Mouse (Mus musculus) Patski (cell line): Measurements from ENCODE around the gene Slc37a3. TPM values are rescaled to one million over a fixed set of nuclear protein-coding genes. Genes with fewer than 3 reads are reported as not detected.

Experiments used
- ATAC-seq: fragments of 100-300 bp; one replicate; pipeline ENCODE4 v1.8.0; 2021
- CTCF ChIA-PET: fragments of 350-600 bp; sonication (Branson Sonifier 250); formaldehyde crosslinking; loops from one replicate; lab custom pipeline; 2022; ENCODE audit warnings: inconsistent platforms; lab: Charles Lee
- POLR2A ChIA-PET: fragments of 350-600 bp; sonication (Branson Sonifier 250); formaldehyde crosslinking; loops from one replicate; lab custom pipeline; 2022; ENCODE audit warnings: antibody characterized with exemption, inconsistent platforms; lab: Charles Lee
- DNase-seq: peaks from one replicate; pipeline ENCODE4 v3.0.0-alpha.2; 2011; ENCODE audit warnings: low read depth, low spot score
- H3K27me3 ChIP-seq: fragments of 371-371 bp; one replicate; pipeline ENCODE4 v1.5.1; 2021
- CTCF ChIP-seq: fragments of 100-300 bp; IDR thresholded peaks from one replicate; pipeline ENCODE4 v1.5.1; 2021
- in situ Hi-C: fragments of 300-500 bp; cut with MboI; formaldehyde crosslinking; loops from 3 replicates; pipeline ENCODE4 v1.11.1; 2018; ENCODE audit warnings: low pct_unique_long_range_greater_than_20kb, mixed read lengths
- polyA plus RNA-seq: library from polyadenylated mRNA; unstranded; gene quantifications from one replicate; pipeline ENCODE4 v1.2.3, GENCODE M21; 2021

Slc37a3 gene
- polyA plus RNA-seq, 1 experiment from 2014 or later = 71.7 TPM

DNA sequence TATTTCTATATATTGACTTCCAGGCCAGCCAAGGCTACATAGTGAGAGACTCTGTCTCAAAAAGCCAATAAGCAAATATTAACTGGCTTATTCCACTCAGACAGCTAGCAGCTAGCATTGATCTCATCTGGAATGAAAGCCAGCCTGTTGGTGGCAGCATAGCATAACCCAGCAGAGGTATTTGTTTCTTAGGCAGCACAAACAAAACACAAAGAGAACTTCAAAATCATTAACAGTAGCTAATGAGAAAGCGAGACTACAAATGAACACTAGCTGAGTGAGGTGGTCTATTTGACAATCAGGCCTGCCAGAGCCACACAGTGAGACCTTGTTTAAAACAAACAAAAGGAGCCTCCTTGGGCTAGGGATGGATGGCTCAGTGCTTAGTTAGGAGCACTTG, 36.6 kb upstream of the Slc37a3 start:
- ATAC-seq (no peak), DNase-seq (no peak)
- in situ Hi-C loops = no loop called here
- no peaks in the 10 kb centered on the region for H3K27me3 ChIP-seq
- ChIA-PET CTCF (interaction anchor here (0.7 to 3.6 kb wide), 8 partner anchors 10 to 151 kb away, joined by 3 to 19 read pairs (median 4); no protein-coding TSS in a partner anchor), POLR2A (no interaction called here)
- TF ChIP-seq CTCF = peak; percentile 50

DNA sequence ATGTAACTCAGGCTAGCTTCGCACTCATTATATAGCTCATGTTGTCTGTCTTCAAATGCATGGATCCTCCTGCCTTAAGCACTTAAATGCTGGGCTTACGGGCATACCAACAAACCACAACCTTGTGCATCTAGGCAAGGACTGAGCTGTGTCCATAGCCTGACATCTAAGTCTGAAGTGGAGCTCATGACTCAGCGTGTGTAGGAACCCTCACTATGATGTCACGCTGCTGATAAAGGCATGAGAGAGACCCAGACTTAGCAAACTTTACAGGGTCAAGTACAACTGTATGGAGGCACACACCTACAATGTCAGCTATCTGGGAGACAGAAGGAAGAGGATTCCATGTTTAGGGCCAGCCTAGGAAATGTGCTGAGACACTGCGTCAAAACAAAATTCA, 29.0 kb upstream of the Slc37a3 start:
- in situ Hi-C loops = no loop called here
- CTCF ChIA-PET = no interaction called here
- no peak for TF ChIP-seq CTCF
- H3K27me3 ChIP-seq = no peaks in the 10 kb centered on the region
- no peak for DNase-seq
- POLR2A ChIA-PET = no interaction called here
- no peak for ATAC-seq

DNA sequence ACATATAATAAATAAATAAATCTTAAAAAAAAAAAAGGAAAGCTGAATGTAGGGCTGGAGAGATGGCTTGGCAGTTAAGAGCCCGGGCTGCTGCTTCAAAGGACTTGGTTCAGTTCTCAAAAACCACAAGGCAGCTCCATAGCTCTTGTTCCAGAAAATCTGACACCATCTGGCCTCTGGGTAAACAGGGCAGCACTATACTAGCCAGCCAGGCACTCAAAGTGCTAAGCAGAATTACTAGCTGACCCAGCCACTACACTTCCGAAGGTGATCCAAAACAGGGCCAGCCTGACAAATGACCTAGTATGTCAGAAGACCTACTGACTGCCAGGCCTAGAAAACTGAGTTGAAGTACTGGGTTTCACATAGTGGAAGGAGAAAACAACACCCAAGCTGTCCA, 25.7 kb upstream of the Slc37a3 start:
- H3K27me3 ChIP-seq = no peaks in the 10 kb centered on the region
- ChIA-PET CTCF (interaction anchor here (1.5 to 4.4 kb wide), 2 partner anchors 12 to 59 kb away, joined by 3 to 19 read pairs; no protein-coding TSS in a partner anchor), POLR2A (no interaction called here)
- TF ChIP-seq CTCF = no peak
- DNase-seq (no peak), ATAC-seq (no peak)
- in situ Hi-C loops = no loop called here

DNA sequence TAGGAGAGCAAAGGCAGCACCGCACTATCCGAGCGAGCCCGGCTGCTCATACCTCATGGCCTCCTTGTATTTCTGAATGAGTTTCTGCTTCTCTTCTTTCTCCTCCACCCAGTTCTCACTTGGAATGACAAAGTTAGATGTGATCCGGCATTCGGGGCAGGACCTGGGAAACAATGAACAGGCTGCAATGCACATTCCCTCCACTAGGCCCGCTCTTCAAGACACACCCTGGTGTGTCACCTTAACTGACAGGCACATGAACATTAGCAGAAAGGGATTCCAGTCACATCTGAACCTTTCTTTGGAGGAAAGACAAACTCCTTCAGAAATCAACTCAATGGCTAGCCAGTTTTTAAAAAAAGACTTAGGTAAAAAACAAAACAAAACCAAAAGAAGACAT, 22.9 kb upstream of the Slc37a3 start:
- no peak for DNase-seq
- ChIA-PET CTCF (no interaction called here), POLR2A (no interaction called here)
- H3K27me3 ChIP-seq = no peaks in the 10 kb centered on the region
- peak; percentile 85 for TF ChIP-seq CTCF
- in situ Hi-C loops = no loop called here
- ATAC-seq = no peak

DNA sequence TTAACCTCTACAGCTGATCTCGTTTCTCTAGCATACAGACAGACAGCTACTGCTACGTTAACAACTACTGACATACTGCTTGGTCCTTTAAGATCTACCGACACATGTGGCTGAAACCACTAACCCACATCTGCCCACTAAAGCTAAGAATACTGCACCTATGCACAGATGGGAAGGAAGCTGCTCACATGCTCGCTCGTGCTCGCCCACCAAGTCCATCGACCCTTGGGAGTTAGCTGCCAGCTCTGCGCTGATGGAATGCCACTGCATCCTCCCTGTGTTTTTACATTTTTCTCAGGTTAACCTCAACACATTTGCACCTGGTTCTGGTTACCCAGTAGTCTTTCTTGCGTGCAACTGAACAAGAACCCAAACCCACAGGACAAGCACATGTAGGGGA, 20.9 kb upstream of the Slc37a3 start:
- ChIA-PET CTCF (interaction anchor here (1.8 kb wide), 1 partner anchor 16 kb away, joined by 4 read pairs; no protein-coding TSS in a partner anchor), POLR2A (no interaction called here)
- no peaks in the 10 kb centered on the region for H3K27me3 ChIP-seq
- ATAC-seq = no peak
- no peak for DNase-seq
- in situ Hi-C loops = no loop called here
- TF ChIP-seq CTCF = no peak

DNA sequence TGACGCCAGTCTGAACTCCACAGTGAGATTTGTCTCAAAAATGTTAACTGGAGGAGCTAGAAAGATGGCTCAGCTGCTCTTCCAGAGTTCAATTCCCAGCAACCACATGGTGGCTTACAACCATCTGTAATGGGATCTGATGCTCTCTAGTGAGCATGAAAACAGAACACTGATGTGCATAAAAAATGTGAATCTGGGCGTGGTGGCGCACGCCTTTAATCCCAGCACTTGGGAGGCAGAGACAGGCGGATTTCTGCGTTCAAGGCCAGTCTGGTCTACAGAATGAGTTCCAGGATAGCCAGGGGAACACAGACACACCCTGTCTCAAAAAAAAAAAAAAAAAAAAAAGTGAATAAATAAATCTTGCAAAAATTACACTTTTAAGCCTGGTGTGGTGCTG, 19.6 kb upstream of the Slc37a3 start:
- TF ChIP-seq CTCF = no peak
- POLR2A ChIA-PET = no interaction called here
- ATAC-seq (no peak), DNase-seq (no peak)
- no peaks in the 10 kb centered on the region for H3K27me3 ChIP-seq
- in situ Hi-C loops = no loop called here
- CTCF ChIA-PET = no interaction called here

DNA sequence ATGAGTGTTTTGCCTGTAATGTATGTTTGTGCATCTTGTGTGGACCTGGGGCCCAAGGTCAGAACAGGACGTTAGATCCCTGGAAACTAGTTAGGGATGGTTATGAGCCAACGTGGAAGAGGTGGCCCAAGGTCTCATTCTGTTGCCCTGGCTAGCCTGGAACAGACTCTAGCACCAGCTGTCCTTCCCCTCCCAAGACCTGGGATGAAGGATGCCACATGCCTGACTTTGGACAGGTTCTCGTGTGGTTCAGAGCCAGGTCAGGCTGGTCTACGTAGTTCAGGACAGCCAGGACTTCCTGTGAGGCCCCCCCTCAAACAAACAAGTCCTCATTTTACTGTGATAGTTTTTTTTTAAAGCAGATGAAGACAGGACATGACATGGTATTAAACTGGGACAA, 18.4 kb upstream of the Slc37a3 start:
- in situ Hi-C loops = no loop called here
- CTCF ChIA-PET = interaction anchor here (1.0 kb wide), 1 partner anchor 19 kb away, joined by 3 read pairs; no protein-coding TSS in a partner anchor
- no peak for ATAC-seq

DNA sequence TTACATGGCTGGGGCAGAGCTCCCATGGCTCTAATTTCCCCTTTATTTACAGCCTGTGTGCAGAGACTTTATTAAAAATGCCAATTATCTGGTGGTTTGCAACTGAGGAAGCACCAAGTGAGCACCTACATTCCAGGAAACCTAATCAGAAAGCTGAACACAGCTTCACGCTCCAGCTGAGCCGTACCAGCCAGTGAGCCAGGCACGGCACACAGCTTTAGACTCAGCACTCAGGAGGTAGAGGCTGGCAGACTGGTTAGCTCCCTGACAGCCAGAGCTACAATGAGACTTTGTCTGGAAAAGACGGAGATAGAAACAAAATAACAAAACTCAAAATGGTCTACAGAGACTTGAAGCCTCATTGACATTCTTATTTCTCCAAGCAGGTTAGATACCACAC, 18.0 kb upstream of the Slc37a3 start:
- ChIA-PET POLR2A (interaction anchor here (0.8 kb wide), 1 partner anchor 14 kb away, joined by 3 read pairs; no protein-coding TSS in a partner anchor), CTCF (interaction anchor here (1.0 kb wide), 1 partner anchor 19 kb away, joined by 3 read pairs; no protein-coding TSS in a partner anchor)
- DNase-seq (no peak), ATAC-seq (peak; percentile 76)
- no peaks in the 10 kb centered on the region for H3K27me3 ChIP-seq
- no peak for TF ChIP-seq CTCF
- in situ Hi-C loops = no loop called here

More for the DNA sequence above, 18.4 kb upstream of the Slc37a3 start:
- POLR2A ChIA-PET = interaction anchor here (0.8 kb wide), 1 partner anchor 14 kb away, joined by 3 read pairs; no protein-coding TSS in a partner anchor
- H3K27me3 ChIP-seq = no peaks in the 10 kb centered on the region
- no peak for DNase-seq
- TF ChIP-seq CTCF = no peak

DNA sequence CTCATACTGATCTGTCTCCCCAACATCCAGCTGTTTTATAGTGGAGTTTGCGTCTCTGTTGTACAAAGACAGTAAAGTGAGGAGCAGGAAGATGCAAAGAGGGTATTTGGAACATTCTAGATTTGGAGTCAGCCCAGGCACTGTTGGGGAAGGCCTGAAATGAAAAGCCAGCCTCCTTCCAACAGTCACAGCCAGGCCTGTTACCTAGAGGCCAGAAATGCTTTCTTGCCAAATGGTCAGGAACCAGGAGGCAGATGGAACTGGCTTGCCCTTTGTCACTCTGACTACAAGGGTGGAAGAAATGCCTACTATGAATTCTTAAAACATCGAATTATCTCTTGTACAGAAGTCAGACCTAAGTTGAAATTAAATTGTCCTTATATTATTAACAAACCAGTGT, 12.5 kb upstream of the Slc37a3 start:
- ATAC-seq = no peak

DNA sequence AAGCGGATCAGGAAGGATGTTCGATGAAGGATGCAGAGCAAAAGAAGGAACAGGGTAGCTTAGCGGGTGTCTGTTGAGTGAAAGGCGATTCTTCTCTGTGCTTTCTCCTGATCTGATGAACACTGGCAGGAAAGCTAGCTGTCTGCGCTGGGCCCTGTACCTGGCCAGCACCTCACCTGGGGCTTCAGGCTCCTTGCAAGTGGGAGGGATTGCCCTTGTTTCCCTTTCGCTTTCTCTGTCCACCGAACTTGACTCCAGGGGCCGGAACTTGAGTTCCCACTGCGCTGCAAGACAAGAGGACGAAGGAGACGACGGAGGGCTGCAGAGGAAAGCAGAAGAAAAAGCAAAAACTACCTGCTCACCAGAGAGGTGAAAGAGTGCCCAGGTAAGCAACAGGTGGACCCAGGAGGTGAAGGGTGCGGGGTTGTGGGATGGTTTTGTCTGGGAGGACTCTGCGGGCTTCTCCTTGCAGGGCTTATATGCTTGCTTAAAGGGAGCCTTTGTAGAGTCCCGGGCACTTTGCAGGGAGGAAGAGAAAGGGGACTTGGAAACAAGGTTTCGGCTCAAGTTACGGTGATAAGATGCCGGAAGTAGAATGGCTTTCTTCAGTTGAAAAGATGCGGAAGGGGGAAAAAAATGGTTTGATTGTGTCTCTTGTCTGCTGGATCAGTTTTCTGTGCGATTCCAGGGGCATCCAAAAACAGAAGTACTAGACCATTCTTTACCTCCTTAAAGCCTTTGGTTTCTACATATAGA, 3.8 kb upstream of the Slc37a3 start, which contains the start of gene Rab19:
TSS of gene Rab19 (plus strand) at position 51 of the 756 bp plus-strand sequence.
- no peak for TF ChIP-seq CTCF
- no peak for DNase-seq
- ChIA-PET POLR2A (interaction anchor here (0.6 kb wide), 1 partner anchor 12 kb away, joined by 3 read pairs; no protein-coding TSS in a partner anchor), CTCF (no interaction called here)
- no peak for ATAC-seq
- H3K27me3 ChIP-seq = no peaks in the 10 kb centered on the region
- in situ Hi-C loops = no loop called here

More for the DNA sequence above, 12.5 kb upstream of the Slc37a3 start:
- ChIA-PET CTCF (no interaction called here), POLR2A (no interaction called here)
- DNase-seq = no peak
- no peak for TF ChIP-seq CTCF
- H3K27me3 ChIP-seq = no peaks in the 10 kb centered on the region
- in situ Hi-C loops = no loop called here

DNA sequence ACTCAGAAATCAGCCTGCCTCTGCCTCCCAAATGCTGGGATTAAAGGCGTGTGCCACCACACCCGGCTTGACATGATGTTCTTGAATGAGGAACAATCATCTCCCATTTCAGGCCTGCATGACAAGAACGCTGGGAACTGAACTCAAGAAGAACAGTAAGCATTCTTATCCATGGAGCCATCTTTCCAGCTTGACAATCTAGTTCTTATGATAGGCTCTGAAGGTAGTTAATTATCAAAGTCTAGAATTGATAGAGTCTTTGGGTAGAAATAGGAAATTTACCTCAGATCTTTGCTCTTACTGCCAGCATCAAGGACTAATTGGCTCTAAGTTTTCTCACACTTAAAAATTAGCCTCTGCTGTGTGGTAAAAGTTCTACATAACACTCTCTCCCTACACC, 2.8 kb upstream of the Slc37a3 start:
- POLR2A ChIA-PET = no interaction called here
- H3K27me3 ChIP-seq = no peaks in the 10 kb centered on the region
- no peak for ATAC-seq
- no peak for DNase-seq
- CTCF ChIA-PET = interaction anchor here (1.0 kb wide), 1 partner anchor 11 kb away, joined by 3 read pairs; no protein-coding TSS in a partner anchor
- TF ChIP-seq CTCF = no peak
- in situ Hi-C loops = no loop called here
